Comparison of ENCODE assay signal across 8 mouse cellular contexts in genomic region chr1:86021365-86021989, GRCm38 (mm10). TPM values are rescaled to one million over a fixed set of nuclear protein-coding genes. Genes with fewer than 3 reads are reported as not detected.
DNase-seq lines count a peak whose midpoint lies in the region.

No protein-coding gene starts in this region.

- intact Hi-C loops in left cerebral cortex, postnatal 36 days (cut with DNase I) = no loop called here
- intact Hi-C loops in left cerebral cortex, postnatal 4 days (cut with DNase I) = no loop called here

- DNase-seq in embryo, embryonic 11 days = peak; percentile 18
- no peak for DNase-seq in embryo, embryonic 10.5 days (ENCODE audit: low spot score)
- DNase-seq in left cerebral cortex, postnatal 36 days (ENCODE audit: low spot score in 2 of 2) = peak; percentile 44 to 53
- no peak for DNase-seq in left cerebral cortex, postnatal 4 days
- peak; percentile 20 for DNase-seq in NIH3T3 (ENCODE audit: low read depth)
- peak; percentile 40 for DNase-seq in right cerebral cortex, postnatal 25 days
- no peak for DNase-seq in layer of hippocampus, postnatal 10 days (ENCODE audit: low spot score in 2 of 2)
- no peak for DNase-seq in cerebellum, adult 8-10 months

RNA-seq across cellular contexts. Expression of gene Spata3, which starts 4.9 kb away (rescaled TPM):
- under 1 TPM; 0.36 to 0.99 TPM for total RNA-seq in left cerebral cortex, postnatal 36 days (2021)
- under 1 TPM; 0.58 to 0.64 TPM for total RNA-seq in left cerebral cortex, postnatal 4 days (2021)
- total RNA-seq in layer of hippocampus, postnatal 10 days (2021) = 1 to 10 TPM; 1.2 to 1.8 TPM

RNA-seq across cellular contexts. Expression of gene 2810459M11Rik, which starts 24.2 kb away (rescaled TPM):
- total RNA-seq in left cerebral cortex, postnatal 36 days (2021) = 1 to 10 TPM; 5.6 to 9.0 TPM
- 10 to 100 TPM; 11.1 to 11.8 TPM for total RNA-seq in left cerebral cortex, postnatal 4 days (2021)
- total RNA-seq in layer of hippocampus, postnatal 10 days (2021) = 10 to 100 TPM; 13.7 to 17.2 TPM

RNA-seq across cellular contexts. Expression of gene Psmd1, which starts 42.7 kb away (rescaled TPM):
- total RNA-seq in left cerebral cortex, postnatal 36 days (2021) = 100 to 1,000 TPM; 106 TPM
- total RNA-seq in left cerebral cortex, postnatal 4 days (2021) = 100 to 1,000 TPM; 134 to 135 TPM
- 100 to 1,000 TPM; 123 to 129 TPM for total RNA-seq in layer of hippocampus, postnatal 10 days (2021)

Comparison
In these comparisons a context has a peak if more than half of its experiments do, and no peak if none do; other contexts are left out.
1. DNase-seq: peak in embryo, embryonic 11 days (single experiment), left cerebral cortex, postnatal 36 days (2 of 2), NIH3T3 (single experiment) and right cerebral cortex, postnatal 25 days (single experiment); none in embryo, embryonic 10.5 days (single experiment), left cerebral cortex, postnatal 4 days (single experiment), layer of hippocampus, postnatal 10 days (0 of 2) and cerebellum, adult 8-10 months (single experiment).